Mouse (Mus musculus) heart, postnatal 0 days (tissue): ENCODE data around the gene Teddm1b. TPM values are rescaled to one million over a fixed set of nuclear protein-coding genes. Genes with fewer than 3 reads are reported as not detected.

Source experiments
- ATAC-seq: fragments of 200-750 bp; cut with Nextera tagmentation; 2 replicates; pipeline ENCODE4 v1.8.0; 2017; ENCODE audit warnings: low read depth, moderate number of reproducible peaks, moderate library complexity; ENCODE audit not compliant: insufficient read depth
- DNase-seq: peaks from one replicate; pipeline ENCODE4 v3.0.0-alpha.2; 2016; ENCODE audit warnings: low spot score
- H3K27ac ChIP-seq: fragments of 300-500 bp; sonication (generic); 2 replicates; pipeline ENCODE4 v1.5.1; 2014; ENCODE audit warnings: low read depth, mild to moderate bottlenecking
- H3K27me3 ChIP-seq: fragments of 300-500 bp; sonication (generic); 2 replicates; pipeline ENCODE4 v1.6.1; 2014; ENCODE audit warnings: low read length, mixed read lengths; ENCODE audit not compliant: control insufficient read depth, insufficient read depth
- H3K36me3 ChIP-seq: fragments of 300-500 bp; sonication (generic); replicated peaks from 2 replicates; pipeline ENCODE4 v1.6.1; 2014; ENCODE audit warnings: low read length, mixed read lengths; ENCODE audit not compliant: control insufficient read depth, insufficient read depth
- H3K4me1 ChIP-seq: fragments of 300-500 bp; sonication (generic); 2 replicates; pipeline ENCODE4 v1.6.1; 2014; ENCODE audit warnings: antibody characterized with exemption; ENCODE audit not compliant: control insufficient read depth, insufficient read depth
- H3K4me2 ChIP-seq: fragments of 300-500 bp; sonication (generic); 2 replicates; pipeline ENCODE4 v1.6.1; 2014; ENCODE audit warnings: low read depth, mild to moderate bottlenecking, low read length, moderate library complexity
- H3K4me3 ChIP-seq: fragments of 300-500 bp; sonication (generic); 2 replicates; pipeline ENCODE4 v1.5.1; 2014; ENCODE audit warnings: low read depth, low read length
- H3K9ac ChIP-seq: fragments of 300-500 bp; sonication (generic); replicated peaks from 2 replicates; pipeline ENCODE4 v1.6.1; 2014; ENCODE audit warnings: low read depth, low read length, mixed read lengths
- H3K9me3 ChIP-seq: fragments of 300-500 bp; sonication (generic); replicated peaks from 2 replicates; pipeline ENCODE4 v1.6.1; 2016; ENCODE audit warnings: low read length; ENCODE audit not compliant: control insufficient read depth
- CTCF ChIP-seq: IDR thresholded peaks from 2 replicates; pipeline ENCODE4 v1.5.1; 2016; ENCODE audit warnings: antibody characterized with exemption, control low read depth, low read depth
- EP300 ChIP-seq: IDR thresholded peaks from 2 replicates; pipeline ENCODE4 v1.6.1; 2016; ENCODE audit warnings: antibody characterized with exemption, low read depth
- WGBS: fragments of 180-500 bp; shearing (Covaris S2); extraction: QIAGEN DNeasy Blood & Tissue Kit; methylation state at CpG from one replicate; pipeline ENCODE4 v1.1.7; 2014; 5-methylcytosine and 5-hydroxymethylcytosine counted together
- polyA plus RNA-seq: library from polyadenylated mRNA; unstranded; fragments of >200 nt; fragmentation: Nextera tagmentation; extraction: Ambion mirVana; gene quantifications from 2 replicates; pipeline ENCODE4 v1.2.1, GENCODE M21; 2015
- total RNA-seq: library from RNA; depleted of rRNA; stranded (reverse); fragments of >200 nt; gene quantifications from 2 replicates; pipeline ENCODE4 v1.2.3, GENCODE M21; 2014; ENCODE audit warnings: low replicate concordance

Gene Teddm1b
- total and polyA plus RNA-seq, 2 experiments from 2014 or later = 0.10 TPM; not detected in 1

GRCm38 (mm10) chr1:153891442-153891841 is 17.3 kb downstream of the Teddm1b start, which contains the start of gene Teddm1a:
Gene Teddm1a, plus strand, starts transcription at chr1:153891742.
- 42% methylated on average over 4 of the region's 4 CpGs for WGBS
- ATAC-seq (no peak), DNase-seq (no peak)
- H3K9ac ChIP-seq = no peak within 1 kb of the TSS
- no peaks in the 10 kb centered on the region for H3K9me3 ChIP-seq
- no peak within 1 kb of the TSS for H3K4me2 ChIP-seq
- H3K27ac ChIP-seq = no peak within 1 kb of the TSS
- TF ChIP-seq EP300 = no peak
- TF ChIP-seq CTCF = no peak
- H3K36me3 ChIP-seq = no peaks in the 10 kb centered on the region
- H3K4me3 ChIP-seq = no peak within 1 kb of the TSS
- H3K27me3 ChIP-seq = 0 out of 2 replicates have a peak, but pooled peaks cover 4% of the 10 kb centered on the region
- no peaks in the 10 kb centered on the region for H3K4me1 ChIP-seq

GRCm38 (mm10) chr1:153893746-153894145 is 19.6 kb downstream of the Teddm1b start:
- DNase-seq (no peak), ATAC-seq (no peak)
- no peak for TF ChIP-seq CTCF
- no peak for TF ChIP-seq EP300
- no peak overlapping the region for H3K4me3 ChIP-seq
- H3K4me1 ChIP-seq = no peaks in the 10 kb centered on the region
- H3K27me3 ChIP-seq = 0 out of 2 replicates have a peak, but pooled peaks cover 4% of the 10 kb centered on the region
- H3K36me3 ChIP-seq = no peaks in the 10 kb centered on the region
- no peaks in the 10 kb centered on the region for H3K9me3 ChIP-seq
- no peak overlapping the region for H3K27ac ChIP-seq
- no peak overlapping the region for H3K9ac ChIP-seq
- no peak overlapping the region for H3K4me2 ChIP-seq
- WGBS = 45% methylated on average over 2 of the region's 2 CpGs

GRCm38 (mm10) chr1:153894201-153894893 is 20.2 kb downstream of the Teddm1b start:
- DNase-seq = peak; percentile 19
- WGBS = 40% methylated on average over 8 of the region's 8 CpGs
- no peak overlapping the region for H3K4me2 ChIP-seq
- no peak overlapping the region for H3K9ac ChIP-seq
- H3K27me3 ChIP-seq = 0 out of 2 replicates have a peak, but pooled peaks cover 4% of the 10 kb centered on the region
- no peak for ATAC-seq
- no peak overlapping the region for H3K27ac ChIP-seq
- no peak overlapping the region for H3K4me3 ChIP-seq
- no peaks in the 10 kb centered on the region for H3K36me3 ChIP-seq
- no peaks in the 10 kb centered on the region for H3K4me1 ChIP-seq
- no peaks in the 10 kb centered on the region for H3K9me3 ChIP-seq
- TF ChIP-seq CTCF (no peak), EP300 (peak; percentile 29; the same call in 1 of the 2 replicates)

- no peak overlapping the region for H3K27ac ChIP-seq
- 39% methylated on average over 5 of the region's 5 CpGs for WGBS
- ATAC-seq (no peak), DNase-seq (peak; percentile 65)
- no peak overlapping the region for H3K4me3 ChIP-seq
- no peak overlapping the region for H3K4me2 ChIP-seq
- no peak overlapping the region for H3K9ac ChIP-seq
- no peaks in the 10 kb centered on the region for H3K9me3 ChIP-seq
- H3K27me3 ChIP-seq = 0 out of 2 replicates have a peak, but pooled peaks cover 4% of the 10 kb centered on the region
- H3K4me1 ChIP-seq = no peaks in the 10 kb centered on the region
- 0 out of 2 replicates have a peak, but pooled peaks have one; percentile 19 for TF ChIP-seq EP300
- TF ChIP-seq CTCF = peak; percentile 85
- H3K36me3 ChIP-seq = no peaks in the 10 kb centered on the region
Measured at GRCm38 (mm10) chr1:153894979-153895378, 20.8 kb downstream of the Teddm1b start.

GRCm38 (mm10) chr1:153897196-153897595 is 23.1 kb downstream of the Teddm1b start:
- Histone ChIP-seq H3K4me2 (no peak overlapping the region), H3K27me3 (no peaks in the 10 kb centered on the region), H3K27ac (no peak overlapping the region), H3K9me3 (no peaks in the 10 kb centered on the region), H3K4me1 (peaks cover 6% of the 10 kb centered on the region), H3K9ac (no peak overlapping the region), H3K36me3 (no peaks in the 10 kb centered on the region), H3K4me3 (no peak overlapping the region)
- TF ChIP-seq CTCF = no peak
- DNase-seq = no peak
- no peak for ATAC-seq
- 75% methylated on average over 8 of the region's 8 CpGs for WGBS
